15 mouse cellular contexts compared by ENCODE assay signal in the genomic region with DNA sequence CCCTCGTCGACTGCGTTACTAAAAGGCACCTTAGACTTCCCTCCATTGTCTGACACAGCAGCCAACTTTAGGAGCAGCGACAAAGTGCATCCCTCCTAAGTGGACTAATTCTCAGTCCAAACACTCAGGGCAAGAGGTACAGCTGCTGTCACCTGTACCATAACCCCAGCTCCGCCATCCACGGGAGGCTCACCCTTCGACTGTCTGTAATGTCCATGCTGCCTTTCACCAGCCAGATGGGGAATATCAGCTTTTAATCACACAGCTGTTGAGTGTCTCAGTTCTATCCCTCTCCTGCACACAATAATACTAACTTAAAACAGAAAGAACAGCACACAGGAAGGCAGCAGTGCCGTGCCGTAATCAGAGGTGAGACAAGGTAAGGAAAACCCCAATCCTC. TPM values are rescaled to one million over a fixed set of nuclear protein-coding genes. Genes with fewer than 3 reads are reported as not detected.
DNase-seq lines count a peak whose midpoint lies in the region; ATAC-seq and TF ChIP-seq lines count a peak whose summit lies in the region.
"Had no signal": no experiment of that assay in that cellular context is flagged by ENCODE, and none has a peak within 500 bp of the region (broad histone marks: within the 10 kb centered on the region; RNA-seq: fewer than 3 reads in every experiment).

No protein-coding gene starts in this region.

- no peak overlapping the region for H3K27ac ChIP-seq in heart, embryonic 10.5 days
- H3K27ac ChIP-seq in limb, embryonic 11.5 days (replicated peaks; ENCODE audit: low read depth, low read length): no peak overlapping the region
- no peak overlapping the region for H3K27ac ChIP-seq in limb, embryonic 10.5 days
- peak overlapping the region; percentile 7; the same call in 1 of the 2 replicates for H3K27ac ChIP-seq in bone marrow, adult 2 months (ENCODE audit: control insufficient read depth, insufficient read depth, low read depth, low read length, poor library complexity)
- H3K27ac ChIP-seq in liver, postnatal 0 days (ENCODE audit: low read depth): peak overlapping the region; percentile 41; the same call in 1 of the 2 replicates
- H3K27ac ChIP-seq: embryonic facial prominence, embryonic 13.5 days; forebrain, embryonic 12.5 days; hindbrain, embryonic 13.5 days had no signal

- H3K4me3 ChIP-seq in heart, embryonic 10.5 days: no peak overlapping the region
- H3K4me3 ChIP-seq in limb, embryonic 11.5 days (ENCODE audit: low read depth, low read length): no peak overlapping the region
- H3K4me3 ChIP-seq in limb, embryonic 10.5 days: no peak overlapping the region
- H3K4me3 ChIP-seq in bone marrow, adult 2 months (replicated peaks; ENCODE audit: control insufficient read depth, low read depth, low read length): peak overlapping the region; percentile 3
- H3K4me3 ChIP-seq in liver, postnatal 0 days (ENCODE audit: low read depth, low read length): no peak overlapping the region
- H3K4me3 ChIP-seq: forebrain, embryonic 12.5 days had no signal

- H3K9ac ChIP-seq in limb, embryonic 11.5 days (ENCODE audit: low read length): 0 out of 2 replicates have a peak overlapping the region, but pooled peaks have one; percentile 3
- H3K9ac ChIP-seq in liver, postnatal 0 days (replicated peaks): 0 out of 2 replicates have a peak overlapping the region, but pooled peaks have one; percentile 74
- H3K9ac ChIP-seq: forebrain, embryonic 12.5 days had no signal

- peaks cover 40% of the 10 kb centered on the region for H3K4me1 ChIP-seq in heart, embryonic 10.5 days
- peaks cover 8% of the 10 kb centered on the region; the same call in 1 of the 2 replicates for H3K4me1 ChIP-seq in limb, embryonic 11.5 days (ENCODE audit: control insufficient read depth, insufficient read depth, low read length)
- peaks cover 26% of the 10 kb centered on the region for H3K4me1 ChIP-seq in limb, embryonic 10.5 days
- peaks cover 2% of the 10 kb centered on the region; the same call in 1 of the 2 replicates for H3K4me1 ChIP-seq in bone marrow, adult 2 months (ENCODE audit: control insufficient read depth, insufficient read depth, low read length)
- H3K4me1 ChIP-seq in liver, postnatal 0 days (ENCODE audit: insufficient read depth): peaks cover 41% of the 10 kb centered on the region

- intact Hi-C loops in left cerebral cortex, postnatal 14 days (cut with DNase I): loop anchor here (5.0 kb wide), 1 partner anchor 55 kb away; a partner anchor contains a TSS

- TF ChIP-seq CTCF in bone marrow, adult 2 months (IDR thresholded peaks at IDR 0.05; ENCODE audit: control insufficient read depth, insufficient read depth, low read length): no peak
- no peak for TF ChIP-seq CTCF in liver, postnatal 0 days (IDR thresholded peaks at IDR 0.05; ENCODE audit: low read depth)

- ATAC-seq in limb, embryonic 11.5 days (ENCODE audit: insufficient number of reproducible peaks, low FRiP score, low TSS enrichment, low read depth): no peak
- no peak for ATAC-seq in liver, postnatal 0 days

- H3K27me3 ChIP-seq in heart, embryonic 10.5 days (ENCODE audit: insufficient read depth, poor library complexity, severe bottlenecking): no peaks in the 10 kb centered on the region
- no peaks in the 10 kb centered on the region for H3K27me3 ChIP-seq in limb, embryonic 11.5 days (ENCODE audit: control insufficient read depth, insufficient read depth, low read length)
- no peaks in the 10 kb centered on the region for H3K27me3 ChIP-seq in limb, embryonic 10.5 days (ENCODE audit: low read depth, poor library complexity, severe bottlenecking)
- H3K27me3 ChIP-seq in liver, postnatal 0 days (ENCODE audit: insufficient read depth, low read length): no peaks in the 10 kb centered on the region
- H3K27me3 ChIP-seq: embryonic facial prominence, embryonic 13.5 days; forebrain, embryonic 12.5 days; hindbrain, embryonic 13.5 days had no signal

- H3K9me3 ChIP-seq in heart, embryonic 10.5 days: no peaks in the 10 kb centered on the region
- H3K9me3 ChIP-seq in limb, embryonic 11.5 days (ENCODE audit: control insufficient read depth, low read length): no peaks in the 10 kb centered on the region
- H3K9me3 ChIP-seq in limb, embryonic 10.5 days (replicated peaks): no peaks in the 10 kb centered on the region
- no peaks in the 10 kb centered on the region for H3K9me3 ChIP-seq in liver, postnatal 0 days (ENCODE audit: low read length)
- H3K9me3 ChIP-seq: embryonic facial prominence, embryonic 13.5 days; forebrain, embryonic 12.5 days; hindbrain, embryonic 13.5 days; midbrain, embryonic 10.5 days had no signal

- H3K4me2 ChIP-seq in limb, embryonic 11.5 days (ENCODE audit: low read depth, severe bottlenecking): no peak overlapping the region
- H3K4me2 ChIP-seq in liver, postnatal 0 days (ENCODE audit: low read depth, low read length): peak overlapping the region; percentile 85

- no peak for TF ChIP-seq POLR2A in bone marrow, adult 2 months (IDR thresholded peaks at IDR 0.05; ENCODE audit: borderline replicate concordance, control insufficient read depth, low read depth, low read length)

- H3K36me3 ChIP-seq in heart, embryonic 10.5 days: no peaks in the 10 kb centered on the region
- H3K36me3 ChIP-seq in limb, embryonic 11.5 days (ENCODE audit: control insufficient read depth, insufficient read depth, low read length): no peaks in the 10 kb centered on the region
- no peaks in the 10 kb centered on the region for H3K36me3 ChIP-seq in limb, embryonic 10.5 days
- no peaks in the 10 kb centered on the region for H3K36me3 ChIP-seq in liver, postnatal 0 days (replicated peaks; ENCODE audit: insufficient read depth, low read length)
- H3K36me3 ChIP-seq: embryonic facial prominence, embryonic 13.5 days; forebrain, embryonic 12.5 days; hindbrain, embryonic 13.5 days; midbrain, embryonic 10.5 days had no signal

- no peak for TF ChIP-seq EP300 in liver, postnatal 0 days (IDR thresholded peaks at IDR 0.05; ENCODE audit: low read depth)

- peak; percentile 71 for DNase-seq in heart, embryonic 10.5 days (ENCODE audit: low spot score)
- no peak for DNase-seq in heart, postnatal 4 days
- no peak for DNase-seq in limb, embryonic 11.5 days (ENCODE audit: low spot score)
- DNase-seq in limb, embryonic 10.5 days (ENCODE audit: low spot score): no peak
- DNase-seq in liver, postnatal 0 days: no peak
- no peak for DNase-seq in left cerebral cortex, postnatal 14 days (ENCODE audit: low spot score in 2 of 2)
- DNase-seq: kidney, adult 11 months; layer of hippocampus, postnatal 36 days; left cerebral cortex, postnatal 4 days; lung, postnatal 14 days had no signal

- 71% methylated on average over 9 of the region's 9 CpGs for WGBS in heart, embryonic 10.5 days
- 77% methylated on average over 9 of the region's 9 CpGs for WGBS in limb, embryonic 11.5 days
- 83% methylated on average over 9 of the region's 9 CpGs for WGBS in limb, embryonic 10.5 days
- WGBS in bone marrow, adult 2 months: 75% methylated on average over 9 of the region's 9 CpGs
- 80% methylated on average over 9 of the region's 9 CpGs for WGBS in liver, postnatal 0 days (ENCODE audit: insufficient replicate concordance)

RNA-seq across cellular contexts. Expression of a gene that starts 9.9 kb away (rescaled TPM):
- 123 and 129 TPM in 2 replicates for polyA plus RNA-seq in heart, embryonic 10.5 days (2016; fragmentation: Nextera tagmentation; extraction: Ambion mirVana)
- total RNA-seq in heart, postnatal 4 days (2021): 10 to 100 TPM; 64.0 to 67.8 TPM
- polyA plus RNA-seq in limb, embryonic 11.5 days (2014; fragmentation: Nextera tagmentation; extraction: Ambion mirVana): 135 and 142 TPM in 2 replicates
- 130 and 139 TPM in 2 replicates for polyA plus RNA-seq in limb, embryonic 10.5 days (2016; fragmentation: Nextera tagmentation; extraction: Ambion mirVana)
- polyA plus RNA-seq in bone marrow, adult 2 months (2011; ENCODE audit: insufficient read depth, insufficient read length, low replicate concordance, missing spikeins): 30.1 and 31.3 TPM in 2 replicates
- polyA plus RNA-seq in liver, postnatal 0 days (2015; fragmentation: Nextera tagmentation; extraction: Ambion mirVana): 52.2 and 53.8 TPM in 2 replicates
- 10 to 100 TPM; 38.2 to 39.1 TPM for total RNA-seq in left cerebral cortex, postnatal 14 days (2021)

RNA-seq across cellular contexts. Expression of a gene that starts 10.2 kb away (rescaled TPM):
- 38.3 and 46.9 TPM in 2 replicates for polyA plus RNA-seq in heart, embryonic 10.5 days (2016; fragmentation: Nextera tagmentation; extraction: Ambion mirVana)
- 10 to 100 TPM; 25.4 to 25.5 TPM for total RNA-seq in heart, postnatal 4 days (2021)
- polyA plus RNA-seq in limb, embryonic 11.5 days (2014; fragmentation: Nextera tagmentation; extraction: Ambion mirVana): 27.6 and 29.6 TPM in 2 replicates
- 23.5 and 25.8 TPM in 2 replicates for polyA plus RNA-seq in limb, embryonic 10.5 days (2016; fragmentation: Nextera tagmentation; extraction: Ambion mirVana)
- polyA plus RNA-seq in bone marrow, adult 2 months (2011; ENCODE audit: insufficient read depth, insufficient read length, low replicate concordance, missing spikeins): 19.5 and 20.1 TPM in 2 replicates
- 19.7 and 21.2 TPM in 2 replicates for polyA plus RNA-seq in liver, postnatal 0 days (2015; fragmentation: Nextera tagmentation; extraction: Ambion mirVana)
- 10 to 100 TPM; 30.0 to 33.5 TPM for total RNA-seq in left cerebral cortex, postnatal 14 days (2021)

RNA-seq across cellular contexts. Expression of a gene that starts 54.8 kb away (rescaled TPM):
- 54.5 and 63.1 TPM in 2 replicates for polyA plus RNA-seq in heart, embryonic 10.5 days (2016; fragmentation: Nextera tagmentation; extraction: Ambion mirVana)
- 10 to 100 TPM; 28.4 to 35.0 TPM for total RNA-seq in heart, postnatal 4 days (2021)
- polyA plus RNA-seq in limb, embryonic 11.5 days (2014; fragmentation: Nextera tagmentation; extraction: Ambion mirVana): 98.5 and 100 TPM in 2 replicates
- polyA plus RNA-seq in limb, embryonic 10.5 days (2016; fragmentation: Nextera tagmentation; extraction: Ambion mirVana): 80.1 and 101 TPM in 2 replicates
- polyA plus RNA-seq in bone marrow, adult 2 months (2011; ENCODE audit: insufficient read depth, insufficient read length, low replicate concordance, missing spikeins): 44.2 and 89.4 TPM in 2 replicates
- polyA plus RNA-seq in liver, postnatal 0 days (2015; fragmentation: Nextera tagmentation; extraction: Ambion mirVana): 14.5 and 17.6 TPM in 2 replicates
- 10 to 100 TPM; 29.3 to 40.7 TPM for total RNA-seq in left cerebral cortex, postnatal 14 days (2021)

RNA-seq across cellular contexts. Expression of a gene that starts 55.4 kb away (rescaled TPM):
- 85.1 and 91.3 TPM in 2 replicates for polyA plus RNA-seq in heart, embryonic 10.5 days (2016; fragmentation: Nextera tagmentation; extraction: Ambion mirVana)
- total RNA-seq in heart, postnatal 4 days (2021): 10 to 100 TPM; 63.8 to 66.8 TPM
- polyA plus RNA-seq in limb, embryonic 11.5 days (2014; fragmentation: Nextera tagmentation; extraction: Ambion mirVana): 92.1 and 95.1 TPM in 2 replicates
- 84.2 and 87.8 TPM in 2 replicates for polyA plus RNA-seq in limb, embryonic 10.5 days (2016; fragmentation: Nextera tagmentation; extraction: Ambion mirVana)
- 87.9 and 99.6 TPM in 2 replicates for polyA plus RNA-seq in bone marrow, adult 2 months (2011; ENCODE audit: insufficient read depth, insufficient read length, low replicate concordance, missing spikeins)
- polyA plus RNA-seq in liver, postnatal 0 days (2015; fragmentation: Nextera tagmentation; extraction: Ambion mirVana): 69.7 and 71.6 TPM in 2 replicates
- total RNA-seq in left cerebral cortex, postnatal 14 days (2021): 10 to 100 TPM; 71.7 to 79.8 TPM

Comparison
In these comparisons a context has a peak if more than half of its experiments do, and no peak if none do; other contexts are left out.
1. H3K27ac ChIP-seq: peak in bone marrow, adult 2 months (single experiment) and liver, postnatal 0 days (single experiment); none in heart, embryonic 10.5 days (single experiment), limb, embryonic 11.5 days (single experiment) and limb, embryonic 10.5 days (single experiment).